Mouse (Mus musculus): ENCODE measurements at regions not wholly inside any gene's neighbourhood (a gene's known extent, or its start where the extent isn't known, plus 50 kb on each side); places are given as distances from the start of the nearest gene placed in this dataset.

GRCm38 (mm10) chr3:40094701-40095100, 436.4 kb upstream of the Intu start:
- DNase-seq, result no peak

- no peak for DNase-seq
These were observed 428.4 kb upstream of the Intu start for GRCm38 (mm10) chr3:40102698-40103097.

GRCm38 (mm10) chr3:40114811-40115210, 416.3 kb upstream of the Intu start:
- DNase-seq, result no peak

GRCm38 (mm10) chr3:40118551-40118950, 412.5 kb upstream of the Intu start:
- DNase-seq, result no peak

GRCm38 (mm10) chr3:40119462-40119861, 411.6 kb upstream of the Intu start:
- no peak for DNase-seq

- DNase-seq, result no peak
These were observed 410.7 kb upstream of the Intu start for GRCm38 (mm10) chr3:40120298-40120875.

GRCm38 (mm10) chr3:40123558-40124236, 407.4 kb upstream of the Intu start:
- no peak for DNase-seq

- DNase-seq, result no peak
These were observed 404.2 kb upstream of the Intu start for GRCm38 (mm10) chr3:40126903-40127302.

- no peak for DNase-seq
These were observed 400.1 kb upstream of the Intu start for GRCm38 (mm10) chr3:40130858-40131584.

GRCm38 (mm10) chr3:40138671-40139070, 392.4 kb upstream of the Intu start:
- DNase-seq, result no peak

- no peak for DNase-seq
These were observed 388.9 kb upstream of the Intu start for GRCm38 (mm10) chr3:40142229-40142628.

- DNase-seq, result no peak
These were observed 372.5 kb upstream of the Intu start for GRCm38 (mm10) chr3:40158631-40159030.

GRCm38 (mm10) chr3:40159591-40160145, 371.4 kb upstream of the Intu start:
- no peak for DNase-seq

GRCm38 (mm10) chr3:40164181-40164580, 366.9 kb upstream of the Intu start:
- DNase-seq, result no peak

- no peak for DNase-seq
These were observed 363.0 kb upstream of the Intu start for GRCm38 (mm10) chr3:40167970-40168626.

GRCm38 (mm10) chr3:40169590-40169989, 361.5 kb upstream of the Intu start:
- no peak for DNase-seq

- DNase-seq, result no peak
These were observed 351.3 kb upstream of the Intu start for GRCm38 (mm10) chr3:40179726-40180317.

- no peak for DNase-seq
These were observed 345.3 kb upstream of the Intu start for GRCm38 (mm10) chr3:40185597-40186320.

GRCm38 (mm10) chr3:40189529-40189928, 341.6 kb upstream of the Intu start:
- no peak for DNase-seq

GRCm38 (mm10) chr3:40190024-40190423, 341.1 kb upstream of the Intu start:
- DNase-seq, result no peak

GRCm38 (mm10) chr3:40200174-40200573, 330.9 kb upstream of the Intu start:
- DNase-seq, result no peak

GRCm38 (mm10) chr3:40206326-40206725, 324.8 kb upstream of the Intu start:
- DNase-seq, result no peak

Measured in thymus, postnatal 25 days (tissue).